Mouse (Mus musculus): ENCODE results near the gene Rhbdf1.
A peak's percentile ranks its signal among the peaks of the same experiment; 100 is the strongest.

Rhbdf1 gene

DNA sequence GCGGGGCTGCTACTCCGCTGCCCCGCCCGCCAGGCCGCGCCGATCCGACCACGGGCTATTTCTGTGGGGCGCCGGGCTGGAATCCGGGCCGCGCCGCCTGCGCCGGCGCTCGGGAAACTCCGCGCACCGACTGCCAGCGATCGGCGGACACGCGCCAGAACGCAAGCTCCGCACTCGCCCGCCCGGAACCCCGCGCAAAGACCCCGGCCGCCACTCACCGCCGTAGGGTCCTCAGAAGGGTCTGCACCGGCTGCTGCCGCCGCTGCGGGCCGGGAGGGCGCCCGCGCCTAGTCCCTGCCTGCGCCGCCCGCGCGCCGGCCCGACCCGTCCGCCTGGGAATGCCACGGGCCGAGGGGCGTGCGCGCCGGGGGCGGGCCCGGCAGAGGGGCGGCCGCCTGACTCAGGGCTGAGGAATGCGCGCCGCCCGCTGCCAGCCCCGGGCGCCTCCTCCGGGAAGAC lies at the start of gene Rhbdf1:
Gene Rhbdf1 (minus strand): TSS at position 350 of the 459 bp plus-strand sequence.
- no peak for DNase-seq (ENCODE audit: low spot score in 2 of 2)

- no peak for DNase-seq (ENCODE audit: low spot score in 2 of 2)
These were observed 49.1 kb upstream of the Rhbdf1 start for GRCm38 (mm10) chr11:32271178-32271577.

GRCm38 (mm10) chr11:32268952-32269351 lies 46.9 kb upstream of the Rhbdf1 start:
- no peak for DNase-seq (ENCODE audit: low spot score in 2 of 2)

DNA sequence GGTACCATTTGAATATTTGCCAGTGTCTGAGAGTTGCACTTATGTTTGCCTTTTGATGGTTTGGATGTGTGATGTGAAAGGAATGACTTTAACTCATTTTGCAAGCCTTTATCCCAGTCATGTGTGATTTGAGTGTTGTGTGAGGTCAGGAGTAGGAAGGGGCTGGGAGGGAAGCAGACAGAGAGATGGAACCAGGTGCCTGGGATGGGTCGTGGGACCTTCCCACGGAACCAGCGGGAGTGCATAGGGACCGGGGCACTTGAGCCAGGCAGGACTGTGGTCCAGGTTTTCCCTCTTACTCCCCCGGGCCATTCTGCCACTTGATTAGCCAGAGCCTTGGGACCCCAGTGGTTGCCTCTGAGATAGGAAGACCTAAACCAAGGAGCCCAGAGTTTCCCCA lies 45.9 kb upstream of the Rhbdf1 start:
- no peak for DNase-seq (ENCODE audit: low spot score in 2 of 2)

- peak; percentile 93 for DNase-seq (ENCODE audit: low spot score in 2 of 2)
These were observed 45.2 kb upstream of the Rhbdf1 start, which contains the start of gene Nprl3 for GRCm38 (mm10) chr11:32267188-32267884. Nprl3 (minus strand) TSS chr11:32267707.

DNA sequence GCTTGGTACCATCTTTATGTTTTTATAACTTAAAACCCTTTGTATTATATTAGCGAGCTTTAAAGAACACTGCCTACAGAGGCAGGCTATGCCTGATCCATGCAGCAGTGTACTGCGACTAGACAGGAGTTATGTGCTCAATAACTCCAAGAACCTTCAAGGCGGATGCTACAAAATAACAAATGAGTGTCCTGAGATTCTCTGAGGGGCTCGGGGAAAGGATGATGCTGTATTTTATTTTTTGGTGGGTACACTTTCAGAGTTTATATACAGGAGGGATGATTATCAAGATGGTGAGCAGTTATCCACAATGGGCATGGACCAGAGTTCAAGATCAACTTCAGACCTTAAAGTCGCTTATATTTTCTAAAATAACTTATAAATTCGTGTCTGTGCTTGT lies 44.7 kb upstream of the Rhbdf1 start:
- DNase-seq (ENCODE audit: low spot score in 2 of 2), result no peak

- no peak for DNase-seq (ENCODE audit: low spot score in 2 of 2)
These were observed 44.1 kb upstream of the Rhbdf1 start for GRCm38 (mm10) chr11:32266194-32266593.

GRCm38 (mm10) chr11:32265117-32265738 lies 43.1 kb upstream of the Rhbdf1 start:
- DNase-seq (ENCODE audit: low spot score in 2 of 2), result no peak

DNA sequence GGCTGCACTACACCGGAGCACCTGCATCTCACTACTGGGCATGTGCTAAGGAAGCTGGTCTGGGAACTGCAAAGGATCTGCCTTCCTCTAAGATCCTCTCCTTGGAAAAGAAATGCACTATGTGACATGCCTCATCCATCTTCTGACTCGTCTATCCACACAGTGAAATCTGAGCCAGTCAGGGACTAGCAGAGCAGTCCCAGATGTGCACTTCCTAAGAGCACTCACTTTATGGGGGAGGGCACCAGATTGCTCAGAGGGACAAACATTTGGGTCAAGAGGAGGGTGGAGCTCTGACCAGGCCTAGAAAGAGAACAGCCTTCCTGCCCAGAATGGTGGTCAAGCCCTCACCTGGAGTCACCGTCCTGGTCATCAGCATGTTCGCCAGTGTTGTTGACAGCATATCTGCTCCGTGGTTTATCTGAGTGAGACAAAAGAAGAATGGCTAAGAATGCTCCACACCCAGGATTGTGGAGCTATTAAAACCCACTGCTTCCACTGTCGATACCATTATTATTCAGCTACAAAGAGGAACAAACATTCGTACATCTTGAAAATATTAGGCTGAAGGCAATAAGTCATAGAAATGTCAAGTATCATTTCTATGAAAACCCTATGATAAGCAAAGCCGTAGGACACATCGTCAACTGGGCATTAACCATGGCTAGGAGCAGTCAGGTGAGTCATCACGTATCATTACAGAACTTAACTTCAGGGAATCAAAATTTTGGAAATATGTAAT lies 40.7 kb upstream of the Rhbdf1 start:
- DNase-seq (ENCODE audit: low spot score in 2 of 2), result no peak

DNA sequence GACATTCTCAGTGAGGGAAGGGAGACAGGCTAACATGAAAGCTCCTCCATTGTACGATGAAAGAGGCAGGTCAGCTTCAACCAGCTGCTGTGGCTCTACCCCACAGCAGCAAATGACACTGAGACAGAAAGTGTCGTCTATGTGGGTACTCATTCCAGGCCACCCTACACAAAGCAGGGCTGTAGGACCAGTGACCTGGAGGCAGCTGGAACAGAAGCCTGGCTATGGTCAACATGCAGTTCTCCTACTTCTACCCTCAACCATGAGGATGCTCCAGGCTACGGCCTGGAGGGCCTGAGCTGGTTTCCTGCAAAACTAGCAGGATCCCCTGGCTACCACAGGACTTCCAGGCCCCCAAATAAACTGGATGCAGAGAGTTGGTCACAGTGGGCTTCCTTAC lies 34.5 kb upstream of the Rhbdf1 start:
- DNase-seq (ENCODE audit: low spot score in 2 of 2), result no peak

DNA sequence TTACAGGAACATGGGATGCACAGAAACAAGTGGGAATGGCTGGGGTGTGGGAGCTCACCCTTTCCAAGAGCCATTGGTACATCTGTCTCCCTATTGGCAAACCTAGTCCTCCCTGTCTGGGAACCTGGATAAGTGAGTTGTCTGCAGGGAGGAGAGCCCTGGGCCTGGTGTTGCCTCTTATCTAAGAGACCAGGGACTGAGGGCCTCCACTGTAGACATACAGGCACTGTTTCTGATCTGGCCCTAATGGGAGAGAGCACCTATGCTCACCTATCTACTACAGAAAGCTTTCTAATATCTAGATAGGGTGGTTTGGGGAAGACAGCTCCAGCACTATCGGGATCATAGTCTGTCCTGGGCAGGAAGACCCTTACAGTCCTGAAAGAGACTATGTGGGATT lies 34.0 kb upstream of the Rhbdf1 start:
- no peak for DNase-seq (ENCODE audit: low spot score in 2 of 2)

DNA sequence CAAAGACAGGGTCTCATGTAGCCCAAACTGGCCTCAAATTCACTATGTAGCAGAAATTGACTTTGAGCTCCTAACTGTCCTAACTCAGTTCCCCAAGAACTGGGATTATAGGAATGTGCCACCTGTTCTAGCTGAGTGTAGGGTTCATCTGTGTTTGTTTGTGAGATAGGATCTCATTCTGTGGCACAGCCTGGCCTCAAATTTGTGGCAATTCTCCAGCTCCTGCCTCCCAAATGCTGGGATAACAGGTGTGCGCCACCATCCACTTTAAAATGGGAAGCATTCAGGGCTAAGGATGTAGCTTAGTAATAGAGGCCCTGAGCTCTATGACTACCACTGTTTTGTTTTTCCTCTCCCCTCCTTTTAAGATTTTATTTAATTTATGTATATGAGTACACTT lies 31.0 kb upstream of the Rhbdf1 start:
- DNase-seq (ENCODE audit: low spot score in 2 of 2), result no peak

DNA sequence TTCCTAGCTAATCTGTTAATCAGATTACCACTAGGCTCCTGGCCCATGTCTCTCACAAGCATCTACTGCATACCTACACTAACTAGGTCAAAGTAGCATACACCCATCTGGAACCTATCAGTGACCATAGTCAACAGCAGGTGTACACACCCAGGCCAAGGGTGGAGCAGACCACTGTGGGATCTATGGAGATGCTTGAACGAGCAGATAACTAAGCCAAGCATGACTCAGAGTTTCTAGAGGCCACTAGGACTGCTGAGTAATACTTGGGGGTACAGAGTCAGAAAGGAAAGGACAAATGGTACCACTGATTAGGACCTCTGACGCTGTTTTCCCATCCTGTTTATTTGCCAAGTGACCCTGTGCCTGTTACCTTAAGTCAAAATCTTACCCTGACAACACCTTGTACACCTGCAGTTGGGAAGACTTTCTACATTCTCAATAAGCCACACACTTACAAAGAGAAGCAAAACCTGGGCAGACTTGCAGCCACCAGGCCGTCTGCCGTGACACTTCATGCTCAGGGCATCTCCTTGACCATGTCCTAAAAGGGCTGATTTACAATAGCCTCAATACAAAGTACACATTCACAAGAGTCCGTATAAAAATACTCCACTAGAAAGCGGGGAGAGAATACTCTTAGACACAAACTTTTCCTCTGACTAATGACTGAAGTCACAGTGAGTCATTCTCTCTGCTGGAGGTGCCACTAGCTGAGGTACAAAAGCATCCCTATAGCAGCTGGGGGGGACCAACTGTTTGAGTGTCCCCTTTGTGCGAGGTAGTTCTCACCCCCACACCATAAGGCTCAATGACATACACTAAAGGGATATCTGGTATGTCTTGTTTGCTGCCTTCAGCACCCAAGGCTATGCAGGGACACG lies 29.0 kb upstream of the Rhbdf1 start:
- no peak for DNase-seq (ENCODE audit: low spot score in 2 of 2)

- DNase-seq (ENCODE audit: low spot score in 2 of 2), result no peak
These were observed 26.2 kb upstream of the Rhbdf1 start for GRCm38 (mm10) chr11:32248350-32248749.

- DNase-seq (ENCODE audit: low spot score in 2 of 2), result no peak
These were observed 25.0 kb upstream of the Rhbdf1 start for GRCm38 (mm10) chr11:32247068-32247467.

DNA sequence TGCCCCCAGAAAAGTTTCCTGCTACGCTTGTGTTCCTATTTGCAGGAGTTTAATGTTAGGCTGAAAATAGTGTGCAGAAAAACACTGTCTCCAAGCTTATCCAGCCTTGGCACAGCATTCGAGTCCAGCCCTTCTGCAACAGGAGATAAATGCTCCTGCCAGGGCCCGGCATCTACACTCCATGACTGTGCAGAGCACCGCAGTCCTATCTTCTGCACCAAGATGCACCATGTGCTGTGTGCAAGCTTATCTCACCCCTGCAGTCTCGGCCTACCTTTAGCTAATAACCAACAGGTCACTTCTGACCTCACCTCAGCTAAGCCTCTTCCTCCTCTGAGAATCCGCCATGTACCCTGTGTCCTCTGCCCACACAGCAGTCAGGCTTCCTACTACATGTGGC lies 23.5 kb upstream of the Rhbdf1 start:
- no peak for DNase-seq (ENCODE audit: low spot score in 2 of 2)

- no peak for DNase-seq (ENCODE audit: low spot score in 2 of 2)
These were observed 22.5 kb upstream of the Rhbdf1 start for GRCm38 (mm10) chr11:32244617-32245016.

DNA sequence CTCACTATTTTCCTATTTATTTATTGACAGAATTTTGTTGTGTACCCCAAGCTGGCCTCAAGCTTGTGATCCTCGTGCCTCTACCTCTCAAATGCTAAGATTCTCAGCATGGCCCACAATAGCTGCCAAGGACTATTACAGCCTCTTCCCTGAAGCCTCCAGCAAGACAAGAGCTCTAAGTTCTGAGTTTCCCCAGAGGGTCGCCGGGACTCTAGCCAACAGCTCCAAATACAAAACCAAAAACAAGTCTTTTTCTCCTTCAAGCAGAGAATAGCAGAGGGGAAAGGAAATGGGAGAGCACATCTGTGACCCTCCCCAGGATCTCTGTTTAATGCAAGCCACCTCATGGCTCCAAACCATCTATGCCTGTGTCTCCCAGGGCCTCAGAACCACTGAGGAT lies 22.0 kb upstream of the Rhbdf1 start:
- DNase-seq (ENCODE audit: low spot score in 2 of 2), result no peak

DNA sequence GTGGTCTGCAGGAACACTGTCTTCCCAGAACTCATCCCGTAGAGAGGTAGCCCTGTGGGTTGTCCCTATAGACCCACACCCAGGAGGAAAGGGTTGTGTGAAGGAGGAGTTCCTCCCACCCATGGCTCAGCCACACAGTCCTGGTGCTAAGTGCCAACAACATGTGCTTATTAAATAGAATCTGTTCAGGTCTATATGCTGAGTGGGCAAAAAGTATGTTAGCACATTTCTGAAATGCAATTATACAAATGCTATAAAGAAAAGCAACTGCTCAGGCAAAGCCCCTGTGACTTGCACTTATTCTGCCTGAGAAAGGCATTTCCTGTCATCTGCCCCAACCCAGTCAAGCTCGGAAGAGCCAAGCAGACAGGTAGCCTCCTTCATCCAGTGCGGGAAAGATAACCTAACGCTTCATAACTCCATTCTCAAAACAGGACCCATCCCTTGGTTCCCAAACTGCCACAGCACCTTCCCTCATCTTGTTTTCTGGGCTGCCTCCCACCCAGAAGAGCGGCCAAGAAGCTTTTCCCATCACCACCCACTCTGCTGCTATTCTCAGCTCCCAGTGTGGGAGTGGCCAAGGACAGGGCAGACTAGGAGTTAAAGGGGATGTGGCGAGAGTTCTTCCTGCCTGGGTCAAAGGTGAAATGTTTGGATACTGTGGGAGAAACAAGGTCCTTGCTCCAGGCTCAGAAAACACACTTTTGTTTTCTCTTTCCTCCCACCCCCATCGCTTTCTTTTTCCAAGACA lies 21.3 kb upstream of the Rhbdf1 start:
- DNase-seq (ENCODE audit: low spot score in 2 of 2), result no peak

DNA sequence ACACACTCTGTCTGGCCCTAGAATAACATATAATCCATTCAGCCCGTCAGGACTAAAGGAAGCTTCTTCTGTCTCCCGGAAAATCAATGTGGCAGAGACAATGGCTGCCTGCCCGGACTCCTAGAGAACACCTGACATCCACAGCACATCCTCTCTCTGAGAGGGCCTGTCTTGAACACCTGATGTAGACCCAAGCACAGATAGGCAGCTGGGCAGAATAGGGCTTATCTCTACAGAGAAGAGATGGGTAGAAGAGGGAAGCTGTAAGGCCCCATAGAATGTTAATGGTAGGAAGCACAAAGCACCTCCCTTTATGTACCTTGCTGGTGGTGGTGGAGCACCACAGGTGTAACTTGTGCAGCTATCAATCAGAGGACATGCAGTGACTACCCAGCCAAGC lies 20.1 kb upstream of the Rhbdf1 start:
- no peak for DNase-seq (ENCODE audit: low spot score in 2 of 2)

DNA sequence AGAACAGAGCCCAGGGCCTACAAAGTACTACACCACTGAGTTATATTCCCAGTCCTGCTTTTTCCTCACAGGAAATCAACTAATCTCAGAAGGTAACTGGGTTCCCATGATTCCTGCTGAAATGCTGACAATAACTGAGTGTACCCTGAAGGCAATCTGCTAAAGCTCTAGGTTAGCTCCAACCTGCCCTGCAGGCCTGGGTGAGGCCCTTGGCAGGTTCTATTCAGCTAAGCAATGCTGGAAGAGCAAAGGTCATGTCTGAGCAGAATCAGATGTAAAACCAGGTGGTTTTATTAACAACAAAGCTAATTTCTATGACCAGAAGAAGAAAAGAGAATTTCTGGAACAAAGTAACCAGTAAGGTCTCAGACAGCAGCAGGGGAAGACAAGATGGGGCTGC lies 19.3 kb upstream of the Rhbdf1 start:
- no peak for DNase-seq (ENCODE audit: low spot score in 2 of 2)
